Mouse (Mus musculus) neural tube, embryonic 14.5 days (tissue): ENCODE measurements around the gene Sass6. TPM values are rescaled to one million over a fixed set of nuclear protein-coding genes. Genes with fewer than 3 reads are reported as not detected.
"Not testable (repeated sequence)": the region's sequence is repeated elsewhere in the genome, so short reads cannot be mapped to it uniquely, and the experiment has no call there.

ENCODE experiments used
- ATAC-seq: fragments of 200-750 bp; cut with Nextera tagmentation; 2 replicates; pipeline ENCODE4 v1.8.0; 2017; ENCODE audit warnings: low read depth, mild to moderate bottlenecking, moderate TSS enrichment, moderate library complexity
- H3K27ac ChIP-seq: fragments of 300-500 bp; sonication (generic); 2 replicates; pipeline ENCODE4 v1.5.1; 2014; ENCODE audit warnings: low read depth, mild to moderate bottlenecking, control low read depth, low read length, moderate library complexity, mixed read lengths
- H3K27me3 ChIP-seq: fragments of 300-500 bp; sonication (generic); 2 replicates; pipeline ENCODE4 v1.6.1; 2014; ENCODE audit warnings: low read length; ENCODE audit not compliant: control insufficient read depth, insufficient read depth
- H3K36me3 ChIP-seq: fragments of 300-500 bp; sonication (generic); 2 replicates; pipeline ENCODE4 v1.6.1; 2014; ENCODE audit warnings: low read length, mixed read lengths; ENCODE audit not compliant: control insufficient read depth, insufficient read depth
- H3K4me1 ChIP-seq: fragments of 300-500 bp; sonication (generic); 2 replicates; pipeline ENCODE4 v1.6.1; 2014; ENCODE audit warnings: low read length; ENCODE audit not compliant: control insufficient read depth, insufficient read depth
- H3K4me2 ChIP-seq: fragments of 300-500 bp; sonication (generic); 2 replicates; pipeline ENCODE4 v1.6.1; 2014; ENCODE audit warnings: mild to moderate bottlenecking, low read depth, low read length, control low read depth
- H3K4me3 ChIP-seq: fragments of 300-500 bp; sonication (generic); 2 replicates; pipeline ENCODE4 v1.5.1; 2014; ENCODE audit warnings: low read depth, low read length, control low read depth, mixed read lengths
- H3K9ac ChIP-seq: fragments of 300-500 bp; sonication (generic); replicated peaks from 2 replicates; pipeline ENCODE4 v1.6.1; 2014; ENCODE audit warnings: low read depth, mild to moderate bottlenecking, control low read depth, low read length, mixed read lengths
- H3K9me3 ChIP-seq: fragments of 300-500 bp; sonication (generic); 2 replicates; pipeline ENCODE4 v1.6.1; 2016; ENCODE audit warnings: low read length; ENCODE audit not compliant: control insufficient read depth
- WGBS: fragments of 180-500 bp; shearing (Covaris S2); extraction: QIAGEN DNeasy Blood & Tissue Kit; methylation state at CpG from one replicate; pipeline ENCODE4 v1.1.7; 2014; 5-methylcytosine and 5-hydroxymethylcytosine counted together
- polyA plus RNA-seq: library from polyadenylated mRNA; unstranded; fragments of >200 nt; fragmentation: Nextera tagmentation; extraction: Ambion mirVana; gene quantifications from 2 replicates; pipeline ENCODE4 v1.2.1, GENCODE M21; 2014

Sass6 gene
- polyA plus RNA-seq, 1 experiment from 2014 or later, result 16.2 TPM

DNA sequence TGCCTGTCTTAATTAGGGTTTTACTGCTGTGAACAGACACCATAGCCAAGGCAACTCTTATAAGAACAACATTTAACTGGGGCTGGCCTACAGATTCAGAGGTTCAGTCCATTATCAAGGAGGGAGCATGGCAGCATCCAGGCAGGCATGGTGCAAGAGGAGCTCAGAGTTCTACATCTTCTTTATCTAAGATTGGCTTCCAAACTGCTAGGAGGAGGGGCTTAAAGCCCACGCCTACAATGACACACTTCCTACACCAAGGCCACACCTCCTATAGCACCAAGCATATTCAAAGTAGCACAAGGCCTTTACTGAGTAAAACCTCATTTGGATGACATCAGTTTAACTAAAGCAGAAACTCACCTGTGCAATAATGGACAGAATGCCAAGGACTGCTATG is 45.2 kb downstream of the Sass6 start:
- Histone ChIP-seq H3K36me3 (peaks cover 37% of the 10 kb centered on the region), H3K4me2 (no peak overlapping the region), H3K27me3 (no peaks in the 10 kb centered on the region), H3K27ac (no peak overlapping the region), H3K4me3 (no peak overlapping the region), H3K4me1 (no peaks in the 10 kb centered on the region), H3K9ac (no peak overlapping the region), H3K9me3 (no peaks in the 10 kb centered on the region)
- ATAC-seq, result no peak
- 79% methylated on average over 1 of the region's 1 CpGs for WGBS

DNA sequence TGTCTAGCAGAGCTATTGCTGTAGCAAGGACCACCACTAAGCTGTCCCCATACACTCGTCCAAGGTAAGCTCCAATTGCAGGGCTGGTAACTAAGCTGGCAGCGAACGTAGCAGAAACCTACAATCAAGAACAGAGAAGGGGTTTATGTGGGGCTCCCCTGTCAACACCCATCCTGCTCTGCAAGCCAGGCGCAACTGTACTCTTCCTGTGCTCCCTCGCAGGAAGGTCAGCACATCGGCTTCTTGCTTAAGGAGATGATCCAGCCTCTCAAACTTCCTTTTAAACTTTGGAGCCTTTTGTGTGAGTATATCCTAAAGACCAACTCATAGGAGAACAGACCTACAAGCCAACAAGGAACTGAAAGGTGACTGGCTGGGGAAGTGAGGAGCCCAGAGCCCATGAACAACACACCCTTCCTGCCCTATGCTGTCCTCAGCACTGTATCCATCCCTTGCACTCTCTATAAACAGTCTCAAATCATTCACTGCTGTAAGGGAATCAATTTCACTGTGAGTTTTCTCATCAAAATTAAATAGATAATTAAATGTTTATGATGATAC is 47.1 kb downstream of the Sass6 start:
- Histone ChIP-seq H3K36me3 (peaks cover 50% of the 10 kb centered on the region), H3K9me3 (no peaks in the 10 kb centered on the region), H3K9ac (no peak overlapping the region), H3K4me1 (no peaks in the 10 kb centered on the region), H3K27me3 (no peaks in the 10 kb centered on the region), H3K4me3 (no peak overlapping the region), H3K4me2 (no peak overlapping the region), H3K27ac (no peak overlapping the region)
- ATAC-seq, result no peak
- 93% methylated on average over 6 of the region's 6 CpGs for WGBS

DNA sequence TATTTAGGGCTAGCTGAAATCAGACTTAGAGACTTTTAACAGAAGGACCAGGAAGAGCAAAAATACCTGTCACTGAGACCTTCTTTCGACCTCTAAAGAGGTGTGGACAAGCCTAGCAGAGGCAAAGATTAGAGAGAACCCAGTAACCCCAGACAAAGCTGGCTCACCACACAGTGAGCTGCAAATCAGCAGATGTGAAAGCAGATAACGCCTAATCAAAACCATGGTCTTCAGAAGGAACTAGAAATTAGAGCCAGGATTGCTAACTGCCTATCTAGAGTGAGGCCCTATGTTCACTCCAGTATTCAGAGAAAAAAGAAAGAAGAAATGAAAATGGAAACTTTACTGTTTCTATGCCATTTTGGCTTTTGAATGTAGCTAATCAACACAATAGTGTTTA is 47.6 kb downstream of the Sass6 start:
- no peaks in the 10 kb centered on the region for H3K9me3 ChIP-seq
- H3K4me1 ChIP-seq, result no peaks in the 10 kb centered on the region
- no peak overlapping the region for H3K9ac ChIP-seq
- H3K27ac ChIP-seq, result no peak overlapping the region
- H3K4me3 ChIP-seq, result no peak overlapping the region
- no peaks in the 10 kb centered on the region for H3K27me3 ChIP-seq
- peaks cover 50% of the 10 kb centered on the region for H3K36me3 ChIP-seq
- WGBS, result 97% methylated on average over 2 of the region's 2 CpGs
- H3K4me2 ChIP-seq, result no peak overlapping the region
- ATAC-seq, result no peak

GRCm38 (mm10) chr3:116646387-116646786 is 51.6 kb downstream of the Sass6 start:
- Histone ChIP-seq H3K36me3 (peaks cover 25% of the 10 kb centered on the region), H3K9ac (no peak overlapping the region), H3K4me2 (no peak overlapping the region), H3K27ac (no peak overlapping the region), H3K27me3 (no peaks in the 10 kb centered on the region), H3K4me3 (no peak overlapping the region), H3K9me3 (no peaks in the 10 kb centered on the region), H3K4me1 (no peaks in the 10 kb centered on the region)
- no peak for ATAC-seq
- 95% methylated on average over 1 of the region's 1 CpGs for WGBS

GRCm38 (mm10) chr3:116648805-116649204 is 54.0 kb downstream of the Sass6 start:
- Histone ChIP-seq H3K4me3 (no peak overlapping the region), H3K4me1 (no peaks in the 10 kb centered on the region), H3K4me2 (no peak overlapping the region), H3K27ac (no peak overlapping the region), H3K9me3 (no peaks in the 10 kb centered on the region), H3K27me3 (no peaks in the 10 kb centered on the region), H3K36me3 (peaks cover 19% of the 10 kb centered on the region), H3K9ac (no peak overlapping the region)
- WGBS, result 95% methylated on average over 7 of the region's 7 CpGs
- no peak for ATAC-seq

GRCm38 (mm10) chr3:116650698-116651097 is 55.9 kb downstream of the Sass6 start:
- H3K4me3 ChIP-seq, result no peak overlapping the region

GRCm38 (mm10) chr3:116652033-116652446 is 57.3 kb downstream of the Sass6 start:
- H3K4me2 ChIP-seq, result no peak overlapping the region
- 49% methylated on average over 3 of the region's 3 CpGs for WGBS
- H3K36me3 ChIP-seq, result no peaks in the 10 kb centered on the region
- ATAC-seq, result 0 out of 2 replicates have a peak, but pooled peaks have one; percentile 39
- H3K4me3 ChIP-seq, result no peak overlapping the region
- no peak overlapping the region for H3K27ac ChIP-seq
- H3K9ac ChIP-seq, result no peak overlapping the region
- H3K4me1 ChIP-seq, result peaks cover 3% of the 10 kb centered on the region; the same call in 1 of the 2 replicates
- H3K9me3 ChIP-seq, result no peaks in the 10 kb centered on the region
- H3K27me3 ChIP-seq, result no peaks in the 10 kb centered on the region

More at GRCm38 (mm10) chr3:116650698-116651097, 55.9 kb downstream of the Sass6 start:
- peaks cover 12% of the 10 kb centered on the region for H3K36me3 ChIP-seq
- no peaks in the 10 kb centered on the region for H3K9me3 ChIP-seq
- no peak overlapping the region for H3K27ac ChIP-seq
- no peak overlapping the region for H3K9ac ChIP-seq
- no peaks in the 10 kb centered on the region for H3K27me3 ChIP-seq
- H3K4me2 ChIP-seq, result no peak overlapping the region
- ATAC-seq, result no peak
- 97% methylated on average over 9 of the region's 9 CpGs for WGBS
- no peaks in the 10 kb centered on the region for H3K4me1 ChIP-seq

DNA sequence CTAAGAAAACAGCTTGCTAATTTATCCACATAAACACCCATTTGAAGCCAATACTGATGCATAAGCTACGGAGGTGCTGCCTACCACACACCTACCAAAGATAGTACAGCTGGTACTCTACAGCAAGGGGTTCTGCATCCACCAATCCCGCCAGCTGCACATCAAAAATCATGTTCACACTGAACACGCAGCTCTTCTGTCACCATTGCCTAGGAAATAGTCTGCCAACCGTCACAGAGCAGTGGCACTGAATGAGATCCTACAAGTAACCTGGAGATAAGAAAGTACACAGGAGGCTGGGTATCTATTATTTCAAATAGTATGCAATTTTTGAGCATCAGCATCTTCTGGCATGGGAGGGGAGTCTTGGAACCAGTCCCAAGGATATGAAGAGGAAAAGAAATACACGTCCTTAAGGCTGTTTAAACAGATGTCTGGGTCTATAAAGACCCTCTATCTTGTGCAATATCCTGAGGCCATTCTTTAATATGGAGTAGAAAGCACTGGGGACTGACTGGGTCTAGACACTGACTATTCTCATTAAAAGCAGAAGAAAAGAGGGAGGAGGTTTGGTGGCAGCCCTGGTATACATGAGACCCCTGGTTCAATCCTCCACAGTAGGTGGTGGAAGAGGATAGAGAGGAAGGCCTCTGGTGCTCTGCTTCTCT is 58.6 kb downstream of the Sass6 start:
- Histone ChIP-seq H3K4me2 (no peak overlapping the region), H3K9ac (no peak overlapping the region), H3K4me1 (peaks cover 3% of the 10 kb centered on the region; the same call in 1 of the 2 replicates), H3K4me3 (no peak overlapping the region), H3K36me3 (no peaks in the 10 kb centered on the region), H3K27me3 (no peaks in the 10 kb centered on the region), H3K9me3 (no peaks in the 10 kb centered on the region), H3K27ac (no peak overlapping the region)
- 0 out of 2 replicates have a peak, but pooled peaks have one; percentile 38 for ATAC-seq
- 68% methylated on average over 5 of the region's 5 CpGs for WGBS

- not testable (repeated sequence) for H3K4me2 ChIP-seq, H3K9ac ChIP-seq, H3K4me3 ChIP-seq, H3K9me3 ChIP-seq, H3K36me3 ChIP-seq, ATAC-seq, H3K27ac ChIP-seq, H3K27me3 ChIP-seq, H3K4me1 ChIP-seq
- 93% methylated on average over 11 of the region's 11 CpGs for WGBS
These were observed 59.3 kb downstream of the Sass6 start for GRCm38 (mm10) chr3:116654051-116654450.
